In genomic region chr7:78835656-78836055, GRCm38 (mm10) we compare ENCODE assay signal across 26 mouse cellular contexts. TPM values are rescaled to one million over a fixed set of nuclear protein-coding genes. Genes with fewer than 3 reads are reported as not detected.
DNase-seq lines count a peak whose midpoint lies in the region; ATAC-seq and TF ChIP-seq lines count a peak whose summit lies in the region.
"Had no signal": no experiment of that assay in that cellular context is flagged by ENCODE, and none has a peak within 500 bp of the region (broad histone marks: within the 10 kb centered on the region; RNA-seq: fewer than 3 reads in every experiment).

No protein-coding gene starts in this region.

- no peak for TF ChIP-seq POLR2A in small intestine, adult 2 months (IDR thresholded peaks at IDR 0.05; ENCODE audit: low read depth, low read length)

- H3K9me3 ChIP-seq in intestine, postnatal 0 days (ENCODE audit: control insufficient read depth): no peaks in the 10 kb centered on the region
- H3K9me3 ChIP-seq in intestine, embryonic 16.5 days (ENCODE audit: control insufficient read depth, low read length): no peaks in the 10 kb centered on the region
- no peaks in the 10 kb centered on the region for H3K9me3 ChIP-seq in liver, postnatal 0 days (ENCODE audit: low read length)
- H3K9me3 ChIP-seq in liver, embryonic 11.5 days (ENCODE audit: control insufficient read depth, low read length): no peaks in the 10 kb centered on the region
- H3K9me3 ChIP-seq: embryonic facial prominence, embryonic 10.5 days; embryonic facial prominence, embryonic 13.5 days; forebrain, embryonic 12.5 days; forebrain, embryonic 15.5 days; heart, embryonic 13.5 days had no signal

- 77% methylated on average over 4 of the region's 4 CpGs for WGBS in intestine, postnatal 0 days
- whole genome bisulfite sequencing in intestine, embryonic 16.5 days: 84% methylated on average over 4 of the region's 4 CpGs
- WGBS in liver, postnatal 0 days (ENCODE audit: insufficient replicate concordance): 76% methylated on average over 4 of the region's 4 CpGs
- 86% methylated on average over 4 of the region's 4 CpGs for WGBS in liver, embryonic 11.5 days
- 64% methylated on average over 4 of the region's 4 CpGs for WGBS in small intestine, adult 2 months

- H3K27ac ChIP-seq in intestine, postnatal 0 days (ENCODE audit: low read depth, low read length): peak overlapping the region; percentile 54
- no peak overlapping the region for H3K27ac ChIP-seq in intestine, embryonic 16.5 days (ENCODE audit: low read length)
- peak overlapping the region; percentile 31; the same call in 1 of the 2 replicates for H3K27ac ChIP-seq in liver, postnatal 0 days (ENCODE audit: low read depth)
- H3K27ac ChIP-seq in liver, embryonic 11.5 days (ENCODE audit: low read depth, low read length): no peak overlapping the region
- H3K27ac ChIP-seq in small intestine, adult 2 months (ENCODE audit: insufficient read depth, low read depth, low read length): peak overlapping the region; percentile 76
- H3K27ac ChIP-seq: embryonic facial prominence, embryonic 10.5 days; embryonic facial prominence, embryonic 13.5 days; forebrain, embryonic 12.5 days; forebrain, embryonic 15.5 days; heart, embryonic 13.5 days; hindbrain, embryonic 14.5 days; hindbrain, postnatal 0 days had no signal

- H3K4me3 ChIP-seq in intestine, postnatal 0 days (ENCODE audit: low read depth, low read length): no peak overlapping the region
- no peak overlapping the region for H3K4me3 ChIP-seq in intestine, embryonic 16.5 days (ENCODE audit: low read length)
- no peak overlapping the region for H3K4me3 ChIP-seq in liver, postnatal 0 days (ENCODE audit: low read depth, low read length)
- no peak overlapping the region for H3K4me3 ChIP-seq in liver, embryonic 11.5 days (ENCODE audit: low read depth, low read length)
- no peak overlapping the region; the same call in 1 of the 2 replicates for H3K4me3 ChIP-seq in small intestine, adult 2 months (ENCODE audit: low read depth, low read length)
- H3K4me3 ChIP-seq: embryonic facial prominence, embryonic 10.5 days; embryonic facial prominence, embryonic 13.5 days; erythroblast, embryonic 14.5 days; forebrain, embryonic 12.5 days; forebrain, embryonic 15.5 days; heart, embryonic 13.5 days had no signal

- no peaks in the 10 kb centered on the region for H3K27me3 ChIP-seq in intestine, postnatal 0 days (replicated peaks; ENCODE audit: control insufficient read depth, insufficient read depth, low read length)
- no peaks in the 10 kb centered on the region for H3K27me3 ChIP-seq in intestine, embryonic 16.5 days (replicated peaks; ENCODE audit: control insufficient read depth, insufficient read depth, low read length)
- no peaks in the 10 kb centered on the region for H3K27me3 ChIP-seq in liver, postnatal 0 days (ENCODE audit: insufficient read depth, low read length)
- no peaks in the 10 kb centered on the region for H3K27me3 ChIP-seq in liver, embryonic 11.5 days (replicated peaks; ENCODE audit: control insufficient read depth, insufficient read depth, low read length)
- H3K27me3 ChIP-seq in small intestine, adult 2 months (ENCODE audit: control insufficient read depth, insufficient read depth, low read length): no peaks in the 10 kb centered on the region
- H3K27me3 ChIP-seq: embryonic facial prominence, embryonic 13.5 days; forebrain, embryonic 12.5 days; forebrain, embryonic 15.5 days; heart, embryonic 13.5 days had no signal

- no peaks in the 10 kb centered on the region for H3K4me1 ChIP-seq in intestine, postnatal 0 days (replicated peaks; ENCODE audit: control insufficient read depth, insufficient read depth, low read length)
- no peaks in the 10 kb centered on the region for H3K4me1 ChIP-seq in intestine, embryonic 16.5 days (ENCODE audit: control insufficient read depth, insufficient read depth, low read length)
- no peaks in the 10 kb centered on the region for H3K4me1 ChIP-seq in liver, postnatal 0 days (ENCODE audit: insufficient read depth)
- no peaks in the 10 kb centered on the region; the same call in 1 of the 2 replicates for H3K4me1 ChIP-seq in liver, embryonic 11.5 days (replicated peaks; ENCODE audit: control insufficient read depth, insufficient read depth, low read length)
- H3K4me1 ChIP-seq in small intestine, adult 2 months (ENCODE audit: control insufficient read depth, insufficient read depth, insufficient read length, low read length): peaks cover 11% of the 10 kb centered on the region; the same call in 1 of the 2 replicates
- H3K4me1 ChIP-seq: forebrain, embryonic 12.5 days; forebrain, embryonic 15.5 days; heart, embryonic 13.5 days had no signal

- TF ChIP-seq CTCF in intestine, postnatal 0 days (IDR thresholded peaks at IDR 0.05; ENCODE audit: low read depth): no peak
- no peak for TF ChIP-seq CTCF in liver, postnatal 0 days (IDR thresholded peaks at IDR 0.05; ENCODE audit: low read depth)
- TF ChIP-seq CTCF in small intestine, adult 2 months (IDR thresholded peaks at IDR 0.05; ENCODE audit: extremely low read depth, insufficient read length, insufficient replicate concordance, low read depth, low read length): no peak

- H3K9ac ChIP-seq in intestine, postnatal 0 days (ENCODE audit: low read depth, low read length): no peak overlapping the region
- H3K9ac ChIP-seq in intestine, embryonic 16.5 days (ENCODE audit: low read depth, low read length): no peak overlapping the region
- no peak overlapping the region for H3K9ac ChIP-seq in liver, postnatal 0 days (replicated peaks)
- H3K9ac ChIP-seq in liver, embryonic 11.5 days (ENCODE audit: low read depth, low read length): no peak overlapping the region
- H3K9ac ChIP-seq: embryonic facial prominence, embryonic 13.5 days; forebrain, embryonic 12.5 days; forebrain, embryonic 15.5 days; heart, embryonic 13.5 days; hindbrain, embryonic 14.5 days had no signal

- peak; percentile 83 for ATAC-seq in intestine, postnatal 0 days
- no peak for ATAC-seq in intestine, embryonic 16.5 days
- ATAC-seq in liver, postnatal 0 days: peak; percentile 78
- ATAC-seq in liver, embryonic 11.5 days (replicated peaks; ENCODE audit: low FRiP score): no peak
- ATAC-seq: CD4-positive, CD25-positive, alpha-beta regulatory T cell, adult 4 months; forebrain, embryonic 15.5 days; hindbrain, postnatal 0 days had no signal

- peaks cover 27% of the 10 kb centered on the region for H3K36me3 ChIP-seq in intestine, postnatal 0 days (ENCODE audit: control insufficient read depth, insufficient read depth)
- H3K36me3 ChIP-seq in intestine, embryonic 16.5 days (ENCODE audit: control insufficient read depth, insufficient read depth, low read length): no peaks in the 10 kb centered on the region
- H3K36me3 ChIP-seq in liver, postnatal 0 days (replicated peaks; ENCODE audit: insufficient read depth, low read length): peaks cover 20% of the 10 kb centered on the region
- H3K36me3 ChIP-seq in liver, embryonic 11.5 days (ENCODE audit: control insufficient read depth, insufficient read depth, low read length): peaks cover 15% of the 10 kb centered on the region; the same call in 1 of the 2 replicates
- peaks cover 6% of the 10 kb centered on the region for H3K36me3 ChIP-seq in small intestine, adult 2 months (ENCODE audit: control insufficient read depth, insufficient read depth, low read length)

- no peak overlapping the region; the same call in 1 of the 2 replicates for H3K4me2 ChIP-seq in intestine, postnatal 0 days (replicated peaks; ENCODE audit: low read depth)
- no peak overlapping the region for H3K4me2 ChIP-seq in intestine, embryonic 16.5 days (ENCODE audit: low read depth, low read length)
- H3K4me2 ChIP-seq in liver, postnatal 0 days (ENCODE audit: low read depth, low read length): peak overlapping the region; percentile 26; the same call in 1 of the 2 replicates
- H3K4me2 ChIP-seq in liver, embryonic 11.5 days: no peak overlapping the region
- H3K4me2 ChIP-seq: embryonic facial prominence, embryonic 13.5 days; forebrain, embryonic 12.5 days; forebrain, embryonic 15.5 days; heart, embryonic 13.5 days; hindbrain, embryonic 14.5 days had no signal

- no peak for TF ChIP-seq EP300 in liver, postnatal 0 days (IDR thresholded peaks at IDR 0.05; ENCODE audit: low read depth)

- no peak for DNase-seq in liver, postnatal 0 days
- no peak for DNase-seq in liver, embryonic 11.5 days (ENCODE audit: low spot score)
- no peak for DNase-seq in spleen, adult 18-20 months
- DNase-seq: adrenal gland, adult 2 months; adrenal gland, postnatal 14 days; cerebellum, adult 11-12 months; cerebellum, adult 8-10 months; cerebellum, postnatal 10 days; cerebellum, postnatal 36 days; embryo, embryonic 11 days; gastrocnemius, postnatal 14 days; heart, adult 18-20 months; heart, postnatal 14 days; heart, postnatal 4 days had no signal

RNA-seq across cellular contexts. Expression of gene Det1, which starts 11.4 kb away (rescaled TPM):
- polyA plus RNA-seq in intestine, postnatal 0 days (2015; fragmentation: Nextera tagmentation; extraction: Ambion mirVana): 10.1 and 11.2 TPM in 2 replicates
- polyA plus RNA-seq in intestine, embryonic 16.5 days (2015; fragmentation: Nextera tagmentation; extraction: Ambion mirVana): 11.9 and 15.2 TPM in 2 replicates
- polyA plus RNA-seq in liver, postnatal 0 days (2015; fragmentation: Nextera tagmentation; extraction: Ambion mirVana): 7.9 and 8.1 TPM in 2 replicates
- polyA plus RNA-seq in liver, embryonic 11.5 days (2014; fragmentation: Nextera tagmentation; extraction: Ambion mirVana): 19.7 and 22.4 TPM in 2 replicates
- 7.5 and 10.2 TPM in 2 replicates for polyA plus RNA-seq in small intestine, adult 2 months (2012; rRNA removed)

RNA-seq across cellular contexts. Expression of gene Mrpl46, which starts 52.3 kb away (rescaled TPM):
- 64.7 and 68.9 TPM in 2 replicates for polyA plus RNA-seq in intestine, postnatal 0 days (2015; fragmentation: Nextera tagmentation; extraction: Ambion mirVana)
- 84.9 and 90.5 TPM in 2 replicates for polyA plus RNA-seq in intestine, embryonic 16.5 days (2015; fragmentation: Nextera tagmentation; extraction: Ambion mirVana)
- 36.8 and 39.7 TPM in 2 replicates for polyA plus RNA-seq in liver, postnatal 0 days (2015; fragmentation: Nextera tagmentation; extraction: Ambion mirVana)
- 91.9 and 95.8 TPM in 2 replicates for polyA plus RNA-seq in liver, embryonic 11.5 days (2014; fragmentation: Nextera tagmentation; extraction: Ambion mirVana)
- polyA plus RNA-seq in small intestine, adult 2 months (2012; rRNA removed): 10.1 and 20.8 TPM in 2 replicates

RNA-seq across cellular contexts. Expression of gene Mrps11, which starts 52.7 kb away (rescaled TPM):
- 38.6 and 40.6 TPM in 2 replicates for polyA plus RNA-seq in intestine, postnatal 0 days (2015; fragmentation: Nextera tagmentation; extraction: Ambion mirVana)
- polyA plus RNA-seq in intestine, embryonic 16.5 days (2015; fragmentation: Nextera tagmentation; extraction: Ambion mirVana): 57.1 and 66.9 TPM in 2 replicates
- polyA plus RNA-seq in liver, postnatal 0 days (2015; fragmentation: Nextera tagmentation; extraction: Ambion mirVana): 23.9 and 27.2 TPM in 2 replicates
- polyA plus RNA-seq in liver, embryonic 11.5 days (2014; fragmentation: Nextera tagmentation; extraction: Ambion mirVana): 89.2 and 92.4 TPM in 2 replicates
- 25.1 and 32.8 TPM in 2 replicates for polyA plus RNA-seq in small intestine, adult 2 months (2012; rRNA removed)

RNA-seq across cellular contexts. Expression of gene Aen, which starts 60.0 kb away (rescaled TPM):
- polyA plus RNA-seq in intestine, postnatal 0 days (2015; fragmentation: Nextera tagmentation; extraction: Ambion mirVana): 19.7 and 20.6 TPM in 2 replicates
- polyA plus RNA-seq in intestine, embryonic 16.5 days (2015; fragmentation: Nextera tagmentation; extraction: Ambion mirVana): 29.9 and 33.5 TPM in 2 replicates
- 15.1 and 15.9 TPM in 2 replicates for polyA plus RNA-seq in liver, postnatal 0 days (2015; fragmentation: Nextera tagmentation; extraction: Ambion mirVana)
- 50.8 and 55.3 TPM in 2 replicates for polyA plus RNA-seq in liver, embryonic 11.5 days (2014; fragmentation: Nextera tagmentation; extraction: Ambion mirVana)
- 7.7 and 8.7 TPM in 2 replicates for polyA plus RNA-seq in small intestine, adult 2 months (2012; rRNA removed)

Comparison
In these comparisons a context has a peak if more than half of its experiments do, and no peak if none do; other contexts are left out.
1. ATAC-seq: peak in intestine, postnatal 0 days (single experiment) and liver, postnatal 0 days (single experiment); none in intestine, embryonic 16.5 days (single experiment) and liver, embryonic 11.5 days (single experiment).
2. H3K27ac ChIP-seq: peak in intestine, postnatal 0 days (single experiment), liver, postnatal 0 days (single experiment) and small intestine, adult 2 months (single experiment); none in intestine, embryonic 16.5 days (single experiment) and liver, embryonic 11.5 days (single experiment).